Mouse (Mus musculus): Measurements from ENCODE around the gene Nf2. TPM values are rescaled to one million over a fixed set of nuclear protein-coding genes. Genes with fewer than 3 reads are reported as not detected.

Nf2 gene
- total RNA-seq (2021), result 100 to 1,000 TPM in 1 of 2 experiments, 10 to 100 TPM in 1; 91.2 to 102 TPM
- long read RNA-seq, experiment 1, full-length matches to known transcripts, result 12 of 53 reads
- long read RNA-seq, experiment 1, partial matches to known transcripts, result 17 of 53 reads
- long read RNA-seq, experiment 1, other reads (novel, unspliced or antisense), result 24 of 53 reads
- long read RNA-seq, experiment 2, full-length matches to known transcripts, result 46 of 96 reads
- long read RNA-seq, experiment 2, partial matches to known transcripts, result 35 of 96 reads
- long read RNA-seq, experiment 2, other reads (novel, unspliced or antisense), result 15 of 96 reads

- DNase-seq (ENCODE audit: low spot score in 2 of 2), result peak; percentile 95 to 99
- Histone ChIP-seq H3K4me3 (peak within 1 kb of the TSS; percentile 72), H3K27ac (peak within 1 kb of the TSS; percentile 90)
- peak; percentile 51 for TF ChIP-seq CTCF (conservative IDR thresholded peaks at IDR 0.05)
Observed at GRCm38 (mm10) chr11:4849258-4849943, at the start of gene Nf2. Gene Nf2 (minus strand): TSS chr11:4849536.

- Histone ChIP-seq H3K27ac (peak within 1 kb of the TSS; percentile 85), H3K4me3 (peak within 1 kb of the TSS; percentile 86)
- TF ChIP-seq CTCF (conservative IDR thresholded peaks at IDR 0.05), result no peak
Observed at GRCm38 (mm10) chr11:4894848-4895816, 45.8 kb upstream of the Nf2 start, which contains the start of gene Thoc5. Gene Thoc5 (plus strand): TSS chr11:4895320.

GRCm38 (mm10) chr11:4886987-4887386, 37.7 kb upstream of the Nf2 start:
- Histone ChIP-seq H3K4me3 (no peak overlapping the region), H3K27ac (no peak overlapping the region)
- TF ChIP-seq CTCF (conservative IDR thresholded peaks at IDR 0.05), result no peak
- no peak for DNase-seq (ENCODE audit: low spot score in 2 of 2)

More at GRCm38 (mm10) chr11:4894848-4895816, 45.8 kb upstream of the Nf2 start, which contains the start of gene Thoc5:
- DNase-seq (ENCODE audit: low spot score in 2 of 2), result peak; percentile 83 to 88

- no peak overlapping the region for H3K27ac ChIP-seq
- no peak overlapping the region for H3K4me3 ChIP-seq
- peak; percentile 87 for TF ChIP-seq CTCF (conservative IDR thresholded peaks at IDR 0.05)
- no peak for DNase-seq (ENCODE audit: low spot score in 2 of 2)
Observed at GRCm38 (mm10) chr11:4885385-4885903, 36.1 kb upstream of the Nf2 start.

- Histone ChIP-seq H3K4me3 (no peak overlapping the region), H3K27ac (no peak overlapping the region)
- no peak for DNase-seq (ENCODE audit: low spot score in 2 of 2)
- peak; percentile 65 for TF ChIP-seq CTCF (conservative IDR thresholded peaks at IDR 0.05)
Observed at GRCm38 (mm10) chr11:4882892-4883627, 33.7 kb upstream of the Nf2 start.

- no peak for TF ChIP-seq CTCF (conservative IDR thresholded peaks at IDR 0.05)
- H3K4me3 ChIP-seq, result no peak overlapping the region
- H3K27ac ChIP-seq, result no peak overlapping the region
- DNase-seq (ENCODE audit: low spot score in 2 of 2), result no peak
Observed at GRCm38 (mm10) chr11:4881087-4881486, 31.8 kb upstream of the Nf2 start.

- Histone ChIP-seq H3K4me3 (peak overlapping the region; percentile 85), H3K27ac (no peak overlapping the region)
- no peak for DNase-seq (ENCODE audit: low spot score in 2 of 2)
- TF ChIP-seq CTCF (conservative IDR thresholded peaks at IDR 0.05), result no peak
Observed at GRCm38 (mm10) chr11:4874551-4874950, 25.2 kb upstream of the Nf2 start.

GRCm38 (mm10) chr11:4873755-4874475, 24.6 kb upstream of the Nf2 start, which contains the start of gene Nipsnap1:
Gene Nipsnap1 (plus strand): TSS chr11:4873951.
- peak; percentile 77 to 82 for DNase-seq (ENCODE audit: low spot score in 2 of 2)
- no peak for TF ChIP-seq CTCF (conservative IDR thresholded peaks at IDR 0.05)
- Histone ChIP-seq H3K27ac (peak within 1 kb of the TSS; percentile 87), H3K4me3 (peak within 1 kb of the TSS; percentile 85)

GRCm38 (mm10) chr11:4865645-4866251, 16.4 kb upstream of the Nf2 start:
- DNase-seq (ENCODE audit: low spot score in 2 of 2), result peak; percentile 67 to 75
- TF ChIP-seq CTCF (conservative IDR thresholded peaks at IDR 0.05), result peak; percentile 93
- no peak overlapping the region for H3K27ac ChIP-seq
- no peak overlapping the region for H3K4me3 ChIP-seq

GRCm38 (mm10) chr11:4862730-4863129, 13.4 kb upstream of the Nf2 start:
- Histone ChIP-seq H3K4me3 (no peak overlapping the region), H3K27ac (no peak overlapping the region)
- DNase-seq (ENCODE audit: low spot score in 2 of 2), result no peak
- no peak for TF ChIP-seq CTCF (conservative IDR thresholded peaks at IDR 0.05)

Data from layer of hippocampus, adult 2 months (tissue).